Comparison of ENCODE assay signal across 17 mouse cellular contexts in genomic region chr4:32834541-32834940, GRCm38 (mm10). TPM values are rescaled to one million over a fixed set of nuclear protein-coding genes. Genes with fewer than 3 reads are reported as not detected.
DNase-seq lines count a peak whose midpoint lies in the region; ATAC-seq and TF ChIP-seq lines count a peak whose summit lies in the region.
"Had no signal": no experiment of that assay in that cellular context is flagged by ENCODE, and none has a peak within 500 bp of the region (broad histone marks: within the 10 kb centered on the region; RNA-seq: fewer than 3 reads in every experiment).

No protein-coding gene starts in this region.

- no peak for DNase-seq in heart, postnatal 14 days
- no peak for DNase-seq in liver
- DNase-seq in embryonic facial prominence, embryonic 14.5 days (ENCODE audit: low spot score) = no peak
- DNase-seq in liver, embryonic 14.5 days (ENCODE audit: low read depth in 3 of 3, low spot score in 3 of 3) = no peak
- DNase-seq: adrenal gland, postnatal 14 days; gastrocnemius, postnatal 14 days; heart, adult 2 months; left cerebral cortex, postnatal 4 days; spleen, adult 18-20 months; thymus, adult 18-20 months had no signal

- no peaks in the 10 kb centered on the region for H3K9me3 ChIP-seq in heart, embryonic 11.5 days (replicated peaks; ENCODE audit: control insufficient read depth, low read length)
- H3K9me3 ChIP-seq in liver, embryonic 12.5 days (replicated peaks) = no peaks in the 10 kb centered on the region
- no peaks in the 10 kb centered on the region for H3K9me3 ChIP-seq in embryonic facial prominence, embryonic 14.5 days (ENCODE audit: control insufficient read depth, low read length)
- H3K9me3 ChIP-seq in liver, embryonic 14.5 days (ENCODE audit: control insufficient read depth, low read length) = no peaks in the 10 kb centered on the region
- H3K9me3 ChIP-seq: midbrain, embryonic 15.5 days had no signal

- intact Hi-C loops in heart, postnatal 14 days (cut with DNase I) = no loop called here

- no peaks in the 10 kb centered on the region for H3K36me3 ChIP-seq in heart, embryonic 11.5 days (ENCODE audit: control insufficient read depth, insufficient read depth, low read length)
- no peaks in the 10 kb centered on the region for H3K36me3 ChIP-seq in liver, embryonic 12.5 days
- no peaks in the 10 kb centered on the region for H3K36me3 ChIP-seq in embryonic facial prominence, embryonic 14.5 days (ENCODE audit: control insufficient read depth, insufficient read depth, low read length)
- no peaks in the 10 kb centered on the region for H3K36me3 ChIP-seq in liver, embryonic 14.5 days (replicated peaks; ENCODE audit: control insufficient read depth, insufficient read depth, low read depth)

- no peak overlapping the region for H3K27ac ChIP-seq in heart, embryonic 11.5 days (ENCODE audit: low read depth, low read length)
- no peak overlapping the region for H3K27ac ChIP-seq in liver, embryonic 12.5 days
- H3K27ac ChIP-seq in embryonic facial prominence, embryonic 14.5 days (replicated peaks; ENCODE audit: low read depth, low read length) = no peak overlapping the region
- H3K27ac ChIP-seq in liver, embryonic 14.5 days = no peak overlapping the region
- H3K27ac ChIP-seq: heart, adult 2 months; layer of hippocampus, adult 2 months; midbrain, embryonic 15.5 days had no signal

- peak overlapping the region; percentile 58 for H3K4me2 ChIP-seq in heart, embryonic 11.5 days
- peak overlapping the region; percentile 56 for H3K4me2 ChIP-seq in liver, embryonic 12.5 days
- H3K4me2 ChIP-seq in embryonic facial prominence, embryonic 14.5 days (ENCODE audit: low read depth, low read length) = peak overlapping the region; percentile 45; the same call in 1 of the 2 replicates
- H3K4me2 ChIP-seq in liver, embryonic 14.5 days (ENCODE audit: low read depth) = peak overlapping the region; percentile 50

- no peak for TF ChIP-seq EP300 in liver, embryonic 14.5 days (IDR thresholded peaks at IDR 0.05; ENCODE audit: low read depth)

- no peak for ATAC-seq in heart, embryonic 11.5 days (replicated peaks; ENCODE audit: insufficient number of reproducible peaks, low FRiP score, low TSS enrichment)
- no peak for ATAC-seq in liver, embryonic 12.5 days
- no peak for ATAC-seq in embryonic facial prominence, embryonic 14.5 days (ENCODE audit: low read depth)
- no peak for ATAC-seq in liver, embryonic 14.5 days (ENCODE audit: insufficient read depth)
- ATAC-seq in frontal cortex, adult (ENCODE audit: low TSS enrichment) = no peak
- ATAC-seq: activated CD4-positive, CD25-positive, alpha-beta regulatory T cell, adult 4 months; Patski had no signal

- TF ChIP-seq CTCF in liver, embryonic 14.5 days (IDR thresholded peaks at IDR 0.05; ENCODE audit: low read depth) = no peak

- WGBS in heart, embryonic 11.5 days (ENCODE audit: insufficient replicate concordance) = 69% methylated on average over 3 of the region's 3 CpGs
- WGBS in liver, embryonic 12.5 days (ENCODE audit: insufficient replicate concordance) = 69% methylated on average over 3 of the region's 3 CpGs
- 74% methylated on average over 3 of the region's 3 CpGs for WGBS in embryonic facial prominence, embryonic 14.5 days
- WGBS in liver, embryonic 14.5 days (ENCODE audit: insufficient replicate concordance) = 63% methylated on average over 3 of the region's 3 CpGs

- H3K4me3 ChIP-seq in heart, embryonic 11.5 days (ENCODE audit: low read depth, low read length) = no peak overlapping the region
- H3K4me3 ChIP-seq in liver, embryonic 12.5 days = no peak overlapping the region
- no peak overlapping the region for H3K4me3 ChIP-seq in embryonic facial prominence, embryonic 14.5 days (ENCODE audit: low read depth, low read length)
- no peak overlapping the region for H3K4me3 ChIP-seq in liver, embryonic 14.5 days (ENCODE audit: insufficient read depth in 1 of 2, low read depth in 2 of 2, low read length in 2 of 2)
- H3K4me3 ChIP-seq: layer of hippocampus, adult 2 months had no signal

- no peaks in the 10 kb centered on the region for H3K27me3 ChIP-seq in heart, embryonic 11.5 days (ENCODE audit: control insufficient read depth, insufficient read depth, low read length)
- H3K27me3 ChIP-seq in liver, embryonic 12.5 days (replicated peaks) = no peaks in the 10 kb centered on the region
- no peaks in the 10 kb centered on the region for H3K27me3 ChIP-seq in embryonic facial prominence, embryonic 14.5 days (replicated peaks; ENCODE audit: control insufficient read depth, insufficient read depth, low read length)
- H3K27me3 ChIP-seq in liver, embryonic 14.5 days (ENCODE audit: control insufficient read depth, insufficient read depth, low read length) = no peaks in the 10 kb centered on the region
- H3K27me3 ChIP-seq: midbrain, embryonic 15.5 days; Patski had no signal

- peaks cover 3% of the 10 kb centered on the region; the same call in 1 of the 2 replicates for H3K4me1 ChIP-seq in heart, embryonic 11.5 days (ENCODE audit: control insufficient read depth, insufficient read depth, low read length)
- H3K4me1 ChIP-seq in liver, embryonic 12.5 days = peaks cover 10% of the 10 kb centered on the region; the same call in 1 of the 2 replicates
- H3K4me1 ChIP-seq in embryonic facial prominence, embryonic 14.5 days (ENCODE audit: control insufficient read depth, insufficient read depth, low read length) = no peaks in the 10 kb centered on the region
- peaks cover 0 to 3% of the 10 kb centered on the region in 2 experiments; a peak in 1 of 4 replicates for H3K4me1 ChIP-seq in liver, embryonic 14.5 days (replicated peaks; ENCODE audit: control insufficient read depth in 2 of 2, insufficient read depth in 2 of 2, low read length in 1 of 2)

- H3K9ac ChIP-seq in heart, embryonic 11.5 days (ENCODE audit: low read depth, low read length) = no peak overlapping the region
- H3K9ac ChIP-seq in liver, embryonic 12.5 days = no peak overlapping the region
- no peak overlapping the region; the same call in 1 of the 2 replicates for H3K9ac ChIP-seq in embryonic facial prominence, embryonic 14.5 days (ENCODE audit: low read depth, low read length)
- no peak overlapping the region for H3K9ac ChIP-seq in liver, embryonic 14.5 days (replicated peaks)
- H3K9ac ChIP-seq: midbrain, embryonic 15.5 days had no signal

RNA-seq across cellular contexts. Expression of gene Lyrm2, which starts 34.5 kb away (rescaled TPM):
- polyA plus RNA-seq in heart, embryonic 11.5 days (2014; fragmentation: Nextera tagmentation; extraction: Ambion mirVana) = 122 and 132 TPM in 2 replicates
- total RNA-seq in heart, postnatal 14 days (2021) = 10 to 100 TPM; 32.6 to 37.6 TPM
- 45.2 and 48.3 TPM in 2 replicates for polyA plus RNA-seq in liver, embryonic 12.5 days (2016; fragmentation: Nextera tagmentation; extraction: Ambion mirVana)
- 99.4 and 102 TPM in 2 replicates for polyA plus RNA-seq in embryonic facial prominence, embryonic 14.5 days (2014; fragmentation: Nextera tagmentation; extraction: Ambion mirVana)
- polyA plus RNA-seq in liver, embryonic 14.5 days (2012; rRNA removed) = 9.1 and 23.3 TPM in 2 replicates
- 32.4 and 33.8 TPM in 2 replicates for polyA plus RNA-seq in liver, embryonic 14.5 days (2014; fragmentation: Nextera tagmentation; extraction: Ambion mirVana)
